Mouse (Mus musculus) heart, embryonic 11.5 days (tissue): Measurements from ENCODE around the gene Ube2n. TPM values are rescaled to one million over a fixed set of nuclear protein-coding genes. Genes with fewer than 3 reads are reported as not detected.
A peak's percentile ranks its signal among the peaks of the same experiment; 100 is the strongest.

Experiments
- ATAC-seq: fragments of 200-750 bp; cut with Nextera tagmentation; replicated peaks from 2 replicates; pipeline ENCODE4 v1.8.0; 2017; ENCODE audit warnings: moderate library complexity; ENCODE audit not compliant: insufficient number of reproducible peaks, low FRiP score, low TSS enrichment
- H3K27ac ChIP-seq: fragments of 300-500 bp; sonication (generic); 2 replicates; pipeline ENCODE4 v1.5.1; 2014; ENCODE audit warnings: mild to moderate bottlenecking, low read depth, low read length
- H3K27me3 ChIP-seq: fragments of 300-500 bp; sonication (generic); 2 replicates; pipeline ENCODE4 v1.6.1; 2014; ENCODE audit warnings: mild to moderate bottlenecking, low read length, mixed read lengths; ENCODE audit not compliant: control insufficient read depth, insufficient read depth
- H3K36me3 ChIP-seq: fragments of 300-500 bp; sonication (generic); 2 replicates; pipeline ENCODE4 v1.6.1; 2014; ENCODE audit warnings: mild to moderate bottlenecking, low read length, moderate library complexity, mixed read lengths; ENCODE audit not compliant: control insufficient read depth, insufficient read depth
- H3K4me1 ChIP-seq: fragments of 300-500 bp; sonication (generic); 2 replicates; pipeline ENCODE4 v1.6.1; 2014; ENCODE audit warnings: low read length; ENCODE audit not compliant: control insufficient read depth, insufficient read depth
- H3K4me2 ChIP-seq: fragments of 300-500 bp; sonication (generic); 2 replicates; pipeline ENCODE4 v1.6.1; 2014; ENCODE audit warnings: mild to moderate bottlenecking, moderate library complexity
- H3K4me3 ChIP-seq: fragments of 300-500 bp; sonication (generic); 2 replicates; pipeline ENCODE4 v1.5.1; 2014; ENCODE audit warnings: low read depth, low read length
- H3K9ac ChIP-seq: fragments of 300-500 bp; sonication (generic); 2 replicates; pipeline ENCODE4 v1.6.1; 2014; ENCODE audit warnings: mild to moderate bottlenecking, low read depth, low read length, moderate library complexity
- H3K9me3 ChIP-seq: fragments of 300-500 bp; sonication (generic); replicated peaks from 2 replicates; pipeline ENCODE4 v1.6.1; 2016; ENCODE audit warnings: low read length; ENCODE audit not compliant: control insufficient read depth
- WGBS: fragments of 180-500 bp; shearing (Covaris S2); extraction: QIAGEN DNeasy Blood & Tissue Kit; methylation state at CpG from one replicate; pipeline ENCODE4 v1.1.7; 2014; ENCODE audit not compliant: insufficient replicate concordance; 5-methylcytosine and 5-hydroxymethylcytosine counted together
- polyA plus RNA-seq: library from polyadenylated mRNA; unstranded; fragments of >200 nt; fragmentation: Nextera tagmentation; extraction: Ambion mirVana; gene quantifications from 2 replicates; pipeline ENCODE4 v1.2.1, GENCODE M21; 2014

The Ube2n gene
- polyA plus RNA-seq, 1 experiment from 2014 or later: 322 TPM

DNA sequence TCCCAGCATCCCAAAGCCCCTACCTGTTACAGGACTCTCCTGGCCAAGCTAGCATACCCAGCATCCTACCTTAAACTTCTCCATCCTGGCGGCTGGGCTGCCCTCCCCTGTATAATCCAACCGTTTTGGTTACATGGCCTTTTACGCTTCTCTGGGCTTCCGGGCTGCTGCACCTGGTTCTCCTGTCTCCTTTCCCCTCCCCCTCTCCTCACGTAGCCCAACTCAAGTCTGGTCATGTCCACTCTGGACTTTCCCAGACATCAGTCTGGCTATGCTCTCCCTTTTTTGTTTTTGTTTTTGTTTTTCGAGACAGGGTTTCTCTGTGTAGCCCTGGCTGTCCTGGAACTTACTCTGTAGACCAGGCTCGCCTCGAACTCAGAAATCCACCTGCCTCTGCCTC is 2.3 kb upstream of the Ube2n start:
- Histone ChIP-seq H3K27ac (no peak overlapping the region), H3K36me3 (no peaks in the 10 kb centered on the region), H3K4me1 (peaks cover 7% of the 10 kb centered on the region; the same call in 1 of the 2 replicates), H3K27me3 (no peaks in the 10 kb centered on the region), H3K9ac (no peak overlapping the region), H3K9me3 (no peaks in the 10 kb centered on the region), H3K4me2 (no peak overlapping the region), H3K4me3 (no peak overlapping the region)
- 83% methylated on average over 8 of the region's 8 CpGs for WGBS
- no peak for ATAC-seq

DNA sequence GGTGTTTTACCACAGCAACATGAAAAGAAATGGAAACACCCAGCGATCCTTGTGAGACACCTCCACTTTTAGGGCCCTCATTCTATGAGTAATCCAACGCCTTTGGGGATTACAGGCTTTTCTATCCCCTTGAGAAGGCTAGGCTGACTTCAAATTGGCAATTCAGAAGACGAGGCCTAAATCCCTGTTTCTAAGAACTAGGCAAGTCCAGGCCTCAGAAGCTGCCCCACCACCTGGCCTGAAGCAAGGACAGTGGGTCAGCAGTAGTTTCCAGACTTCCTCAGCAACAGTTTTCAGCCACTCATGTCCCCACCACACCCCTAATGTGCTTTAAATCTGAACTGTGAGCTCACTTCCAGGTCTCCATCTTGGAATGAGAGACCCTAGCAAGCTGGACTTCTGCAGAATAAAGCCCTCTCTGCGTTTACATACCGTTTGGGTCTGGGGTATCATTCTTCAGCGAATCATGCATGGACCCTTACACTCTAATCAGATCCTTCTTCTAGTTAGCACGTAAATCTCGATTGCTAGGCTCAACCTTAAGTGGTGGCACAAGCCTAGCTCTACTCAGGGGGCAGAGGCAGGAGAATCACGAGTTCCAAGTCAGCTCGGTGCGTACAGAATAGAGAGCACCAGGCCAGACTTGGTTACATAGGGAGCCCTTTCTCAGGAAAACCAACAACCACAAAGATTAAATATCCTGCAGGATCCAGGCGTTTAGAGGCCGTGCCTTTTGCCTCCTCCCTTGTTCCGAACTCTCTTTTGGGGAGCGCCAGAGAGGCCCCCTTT is 983 bp upstream of the Ube2n start:
- Histone ChIP-seq H3K4me2 (peak overlapping the region; percentile 67), H3K27ac (peak overlapping the region; percentile 98), H3K4me3 (peak overlapping the region; percentile 99), H3K9ac (peak overlapping the region; percentile 99), H3K9me3 (no peaks in the 10 kb centered on the region), H3K4me1 (peaks cover 8% of the 10 kb centered on the region; the same call in 1 of the 2 replicates), H3K36me3 (no peaks in the 10 kb centered on the region), H3K27me3 (no peaks in the 10 kb centered on the region)
- 33% methylated on average over 15 of the region's 15 CpGs for WGBS
- ATAC-seq: no peak

GRCm38 (mm10) chr10:95515293-95515931 is 467 bp downstream of the Ube2n start:
- Histone ChIP-seq H3K36me3 (no peaks in the 10 kb centered on the region), H3K4me1 (peaks cover 8% of the 10 kb centered on the region; the same call in 1 of the 2 replicates), H3K27me3 (no peaks in the 10 kb centered on the region), H3K4me3 (peak overlapping the region; percentile 99), H3K27ac (peak overlapping the region; percentile 98), H3K4me2 (peak overlapping the region; percentile 67), H3K9ac (peak overlapping the region; percentile 99), H3K9me3 (no peaks in the 10 kb centered on the region)
- ATAC-seq: peak; percentile 63
- WGBS: under 1% methylated on average over 50 of the region's 80 CpGs

DNA sequence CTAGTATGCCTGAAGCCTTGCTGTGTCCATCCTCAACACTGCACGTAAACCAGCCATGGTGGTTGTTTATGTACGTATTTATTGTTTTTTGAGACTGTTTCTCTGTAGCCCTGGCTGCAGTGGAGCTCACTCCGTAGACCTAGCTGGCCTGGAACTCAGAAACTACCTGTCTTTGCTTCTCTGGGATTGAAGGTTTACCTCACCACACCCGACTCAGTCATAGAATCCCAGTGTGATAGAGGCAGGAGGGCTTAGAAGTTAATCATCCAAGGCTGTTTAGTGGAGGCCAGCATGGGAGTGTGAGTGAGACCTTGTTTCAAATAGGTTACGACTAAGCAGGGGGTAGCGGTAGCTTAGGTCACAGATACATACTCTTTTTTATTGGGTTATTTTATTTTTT is 2.7 kb downstream of the Ube2n start:
- peaks cover 8% of the 10 kb centered on the region; the same call in 1 of the 2 replicates for H3K4me1 ChIP-seq
- no peak overlapping the region for H3K4me3 ChIP-seq
- H3K4me2 ChIP-seq: no peak overlapping the region
- H3K36me3 ChIP-seq: no peaks in the 10 kb centered on the region
- WGBS: 87% methylated on average over 6 of the region's 6 CpGs
- H3K9me3 ChIP-seq: no peaks in the 10 kb centered on the region
- no peaks in the 10 kb centered on the region for H3K27me3 ChIP-seq
- no peak overlapping the region for H3K9ac ChIP-seq
- no peak for ATAC-seq
- H3K27ac ChIP-seq: no peak overlapping the region

- H3K9me3 ChIP-seq: no peaks in the 10 kb centered on the region
- H3K4me3 ChIP-seq: no peak overlapping the region
- no peaks in the 10 kb centered on the region for H3K27me3 ChIP-seq
- H3K4me1 ChIP-seq: peaks cover 3% of the 10 kb centered on the region; the same call in 1 of the 2 replicates
- 63% methylated on average over 6 of the region's 6 CpGs for WGBS
- H3K9ac ChIP-seq: no peak overlapping the region
- H3K36me3 ChIP-seq: no peaks in the 10 kb centered on the region
- ATAC-seq: no peak
- H3K4me2 ChIP-seq: no peak overlapping the region
- H3K27ac ChIP-seq: no peak overlapping the region
Observed at GRCm38 (mm10) chr10:95525037-95525675, 10.2 kb downstream of the Ube2n start.

DNA sequence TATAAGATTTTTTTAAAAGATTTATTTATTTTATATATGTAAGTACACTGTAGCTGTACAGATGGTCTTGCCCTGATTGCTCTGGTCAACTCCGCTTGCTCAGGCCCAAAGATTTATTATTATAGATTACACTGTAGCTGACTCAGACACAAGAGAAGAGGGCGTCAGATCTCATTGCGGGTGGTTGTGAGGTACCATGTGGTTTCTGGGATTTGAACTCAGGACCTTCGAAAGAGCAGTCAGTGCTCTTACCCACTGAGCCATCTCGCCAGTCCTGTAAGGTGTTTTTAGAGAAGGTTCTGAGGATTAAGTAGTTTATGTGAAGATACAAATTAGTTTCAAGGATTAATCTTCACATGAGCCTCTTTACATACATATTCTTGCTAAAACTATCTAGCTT is 10.9 kb downstream of the Ube2n start:
- ATAC-seq: no peak
- peaks cover 3% of the 10 kb centered on the region; the same call in 1 of the 2 replicates for H3K4me1 ChIP-seq

DNA sequence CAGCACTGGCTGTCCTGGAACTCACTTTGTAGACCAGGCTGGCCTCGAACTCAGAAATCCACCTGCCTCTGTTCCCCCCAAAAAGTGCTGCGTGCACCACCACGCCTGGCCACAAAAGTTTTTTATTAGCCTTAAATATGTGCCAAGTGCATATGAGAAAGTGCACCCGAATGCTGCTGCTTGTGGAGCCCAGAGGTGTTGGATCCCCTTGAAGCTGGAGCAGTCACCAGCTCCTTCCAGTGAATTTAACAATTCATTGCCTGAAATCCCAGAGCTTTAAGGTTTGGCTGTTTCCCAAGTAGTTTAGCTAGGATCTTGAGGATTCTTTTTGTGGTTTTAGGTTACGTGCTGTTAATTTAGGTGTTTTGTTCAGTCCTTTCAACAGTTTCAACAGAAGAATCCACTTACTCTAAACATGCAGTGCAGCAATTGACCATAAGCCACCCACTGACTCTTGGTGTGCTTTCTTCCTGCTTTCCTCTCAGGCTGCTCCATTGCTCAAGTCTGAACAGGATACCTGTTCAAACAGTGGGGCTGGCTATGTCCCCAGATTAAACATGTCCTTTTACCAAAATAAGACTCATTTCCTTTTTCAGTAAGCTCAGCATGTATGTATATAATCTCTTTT is 11.7 kb downstream of the Ube2n start:
- H3K4me3 ChIP-seq: no peak overlapping the region

More for the DNA sequence above, 10.9 kb downstream of the Ube2n start:
- no peaks in the 10 kb centered on the region for H3K9me3 ChIP-seq
- H3K4me2 ChIP-seq: no peak overlapping the region
- H3K27me3 ChIP-seq: no peaks in the 10 kb centered on the region
- H3K4me3 ChIP-seq: no peak overlapping the region
- H3K9ac ChIP-seq: no peak overlapping the region
- H3K36me3 ChIP-seq: no peaks in the 10 kb centered on the region
- 92% methylated on average over 5 of the region's 5 CpGs for WGBS
- no peak overlapping the region for H3K27ac ChIP-seq

DNA sequence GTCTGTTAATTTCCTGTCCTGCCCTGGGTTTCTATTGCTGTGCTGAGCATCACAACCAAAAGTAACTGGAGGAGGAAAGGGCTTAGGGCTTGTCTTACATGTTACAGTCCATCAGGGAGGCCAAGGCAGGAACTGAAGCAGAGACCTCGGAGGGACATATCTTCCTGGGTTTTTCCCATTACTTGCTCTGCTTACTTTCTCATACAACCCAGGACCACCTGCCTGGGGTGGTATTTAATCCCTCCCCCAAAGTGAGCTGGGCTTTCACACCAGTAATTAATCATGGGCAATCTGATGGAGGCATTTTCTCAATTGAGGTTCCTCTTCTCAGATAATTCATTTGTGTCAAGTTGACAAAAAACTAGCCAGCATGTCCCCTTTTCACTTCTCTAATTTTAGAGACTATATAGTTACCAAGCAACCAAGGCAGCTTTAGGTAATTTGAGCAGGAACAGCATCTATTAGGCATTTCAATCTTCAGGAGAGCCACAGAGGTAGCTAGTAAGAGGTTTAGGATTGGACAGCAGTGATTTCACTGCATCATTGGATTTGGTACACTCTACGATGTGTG is 15.7 kb downstream of the Ube2n start:
- 65% methylated on average over 2 of the region's 2 CpGs for WGBS
- Histone ChIP-seq H3K4me2 (no peak overlapping the region), H3K36me3 (no peaks in the 10 kb centered on the region), H3K4me1 (peaks cover 19% of the 10 kb centered on the region), H3K9me3 (no peaks in the 10 kb centered on the region), H3K27me3 (no peaks in the 10 kb centered on the region), H3K4me3 (no peak overlapping the region), H3K27ac (no peak overlapping the region), H3K9ac (no peak overlapping the region)
- ATAC-seq: no peak

More for the DNA sequence above, 11.7 kb downstream of the Ube2n start:
- no peaks in the 10 kb centered on the region for H3K27me3 ChIP-seq
- no peak overlapping the region for H3K4me2 ChIP-seq
- no peak for ATAC-seq
- H3K36me3 ChIP-seq: no peaks in the 10 kb centered on the region
- H3K4me1 ChIP-seq: peaks cover 3% of the 10 kb centered on the region; the same call in 1 of the 2 replicates
- no peaks in the 10 kb centered on the region for H3K9me3 ChIP-seq
- no peak overlapping the region for H3K27ac ChIP-seq
- WGBS: 86% methylated on average over 5 of the region's 5 CpGs
- H3K9ac ChIP-seq: no peak overlapping the region
